Comparison of ENCODE assay signal across 22 mouse cellular contexts in the genomic region with DNA sequence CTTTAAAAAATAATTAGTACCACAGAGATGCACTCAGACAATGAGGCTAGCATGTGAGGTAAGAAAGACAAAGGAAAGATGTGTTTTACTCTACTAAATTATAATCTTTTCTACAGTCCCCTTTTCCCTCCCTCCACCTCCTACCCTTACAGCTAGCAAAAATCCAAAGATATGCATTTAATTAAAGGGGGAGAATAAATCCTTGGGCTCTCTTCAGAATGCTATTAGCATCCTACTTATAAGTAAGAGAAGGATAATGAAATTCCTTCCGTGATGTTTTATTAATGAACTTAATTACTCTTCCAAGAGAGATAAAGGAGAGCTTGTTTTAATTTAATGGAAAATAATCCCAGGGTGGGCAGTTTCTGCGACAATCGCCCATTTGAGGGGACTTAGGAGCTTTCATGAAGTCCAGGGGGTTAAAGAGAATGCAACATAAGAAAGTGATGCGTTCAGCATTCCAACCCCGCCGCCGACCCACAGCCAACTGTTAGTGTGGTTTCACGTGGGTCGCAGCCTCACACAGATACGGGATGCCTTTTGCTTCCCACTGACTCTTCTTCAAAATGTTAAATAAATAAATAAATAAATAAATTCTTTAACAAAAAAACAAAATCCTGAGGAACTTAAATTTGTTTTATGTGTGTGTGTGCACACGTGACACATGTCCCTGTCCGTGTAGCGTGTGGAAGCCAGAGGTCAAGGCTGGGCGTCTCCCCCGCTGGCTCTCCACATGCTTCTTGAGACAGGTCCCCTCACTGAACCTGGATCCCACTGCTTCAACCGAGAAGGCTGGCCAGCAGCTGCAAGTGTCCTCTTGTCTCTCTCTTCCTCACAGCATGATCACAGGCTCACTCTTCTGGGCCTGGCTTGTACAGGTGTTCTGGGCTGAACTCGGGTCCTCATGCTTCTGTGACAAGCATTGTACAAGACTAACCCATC.
A peak's percentile ranks its signal among the peaks of the same experiment; 100 is the strongest.
DNase-seq lines count a peak whose midpoint lies in the region; ATAC-seq and TF ChIP-seq lines count a peak whose summit lies in the region.
"Had no signal": no experiment of that assay in that cellular context is flagged by ENCODE, and none has a peak within 500 bp of the region (broad histone marks: within the 10 kb centered on the region; RNA-seq: fewer than 3 reads in every experiment).

No protein-coding gene starts in this region.

- DNase-seq in hindbrain, embryonic 10.5 days (ENCODE audit: low spot score) = no peak
- peak; percentile 52 for DNase-seq in brain, embryonic 14.5 days (ENCODE audit: low read depth)
- DNase-seq in midbrain, embryonic 14.5 days = peak; percentile 39
- DNase-seq in layer of hippocampus, postnatal 10 days (ENCODE audit: low spot score in 2 of 2) = no peak
- no peak for DNase-seq in adrenal gland, adult 2 months
- DNase-seq: adrenal gland, postnatal 36 days; cerebellum, adult 11 months; cerebellum, adult 9-11 months; gastrocnemius, postnatal 10 days; kidney, postnatal 25 days; liver, embryonic 13.5 days; lung, adult 2 months; lung, postnatal 14 days; thymus, adult 18-20 months; thymus, postnatal 36 days had no signal

- no peaks in the 10 kb centered on the region for H3K27me3 ChIP-seq in hindbrain, embryonic 12.5 days
- no peaks in the 10 kb centered on the region for H3K27me3 ChIP-seq in hindbrain, embryonic 10.5 days (ENCODE audit: insufficient read depth, poor library complexity, severe bottlenecking)
- H3K27me3 ChIP-seq in forebrain, embryonic 15.5 days = no peaks in the 10 kb centered on the region
- H3K27me3 ChIP-seq in midbrain, embryonic 14.5 days (ENCODE audit: control insufficient read depth, insufficient read depth, low read length) = no peaks in the 10 kb centered on the region
- H3K27me3 ChIP-seq: liver, embryonic 13.5 days; neural tube, embryonic 12.5 days had no signal

- H3K36me3 ChIP-seq in hindbrain, embryonic 12.5 days = 0 out of 2 replicates have a peak, but pooled peaks cover 8% of the 10 kb centered on the region
- peaks cover 11% of the 10 kb centered on the region for H3K36me3 ChIP-seq in hindbrain, embryonic 10.5 days
- peaks cover 5% of the 10 kb centered on the region; the same call in 1 of the 2 replicates for H3K36me3 ChIP-seq in forebrain, embryonic 15.5 days
- peaks cover 11% of the 10 kb centered on the region for H3K36me3 ChIP-seq in midbrain, embryonic 14.5 days (ENCODE audit: control insufficient read depth, insufficient read depth, low read length)

- no peak overlapping the region for H3K4me3 ChIP-seq in hindbrain, embryonic 12.5 days
- H3K4me3 ChIP-seq in hindbrain, embryonic 10.5 days = no peak overlapping the region
- H3K4me3 ChIP-seq in forebrain, embryonic 15.5 days = no peak overlapping the region
- no peak overlapping the region for H3K4me3 ChIP-seq in midbrain, embryonic 14.5 days (replicated peaks; ENCODE audit: low read depth, low read length)
- H3K4me3 ChIP-seq: liver, embryonic 13.5 days; neural tube, embryonic 12.5 days had no signal

- H3K4me1 ChIP-seq in hindbrain, embryonic 12.5 days = peaks cover 16% of the 10 kb centered on the region
- H3K4me1 ChIP-seq in hindbrain, embryonic 10.5 days (replicated peaks) = peaks cover 20% of the 10 kb centered on the region
- peaks cover 12% of the 10 kb centered on the region; the same call in 1 of the 2 replicates for H3K4me1 ChIP-seq in forebrain, embryonic 15.5 days
- H3K4me1 ChIP-seq in midbrain, embryonic 14.5 days (ENCODE audit: control insufficient read depth, insufficient read depth, low read length) = 0 out of 2 replicates have a peak, but pooled peaks cover 5% of the 10 kb centered on the region

- TF ChIP-seq POLR2A in brain, embryonic 14.5 days (IDR thresholded peaks at IDR 0.05; ENCODE audit: borderline replicate concordance, extremely low read depth, insufficient read depth, insufficient read length, poor library complexity, severe bottlenecking) = no peak

- H3K27ac ChIP-seq in hindbrain, embryonic 12.5 days = peak overlapping the region; percentile 60; the same call in 1 of the 2 replicates
- no peak overlapping the region for H3K27ac ChIP-seq in hindbrain, embryonic 10.5 days
- H3K27ac ChIP-seq in forebrain, embryonic 15.5 days (replicated peaks) = no peak overlapping the region
- peak overlapping the region; percentile 26; the same call in 1 of the 2 replicates for H3K27ac ChIP-seq in midbrain, embryonic 14.5 days (replicated peaks; ENCODE audit: low read depth, low read length)
- H3K27ac ChIP-seq: liver, embryonic 13.5 days; neural tube, embryonic 12.5 days had no signal

- H3K9ac ChIP-seq in hindbrain, embryonic 12.5 days = no peak overlapping the region
- no peak overlapping the region for H3K9ac ChIP-seq in forebrain, embryonic 15.5 days (replicated peaks)
- no peak overlapping the region for H3K9ac ChIP-seq in midbrain, embryonic 14.5 days (replicated peaks; ENCODE audit: low read length)
- H3K9ac ChIP-seq: liver, embryonic 13.5 days; neural tube, embryonic 12.5 days had no signal

- no peaks in the 10 kb centered on the region for H3K9me3 ChIP-seq in hindbrain, embryonic 12.5 days (replicated peaks)
- no peaks in the 10 kb centered on the region for H3K9me3 ChIP-seq in hindbrain, embryonic 10.5 days
- no peaks in the 10 kb centered on the region for H3K9me3 ChIP-seq in forebrain, embryonic 15.5 days
- H3K9me3 ChIP-seq in midbrain, embryonic 14.5 days (ENCODE audit: control insufficient read depth, low read length) = no peaks in the 10 kb centered on the region
- H3K9me3 ChIP-seq: liver, embryonic 13.5 days; neural tube, embryonic 12.5 days had no signal

- no peak overlapping the region for H3K4me2 ChIP-seq in hindbrain, embryonic 12.5 days (replicated peaks)
- no peak overlapping the region for H3K4me2 ChIP-seq in forebrain, embryonic 15.5 days (replicated peaks)
- no peak overlapping the region for H3K4me2 ChIP-seq in midbrain, embryonic 14.5 days (ENCODE audit: low read length)
- H3K4me2 ChIP-seq: heart, embryonic 11.5 days; liver, embryonic 13.5 days; neural tube, embryonic 12.5 days had no signal

- no peak for ATAC-seq in hindbrain, embryonic 12.5 days (ENCODE audit: low FRiP score)
- ATAC-seq in forebrain, embryonic 15.5 days (replicated peaks) = peak; percentile 48; the same call in 1 of the 2 replicates
- ATAC-seq in midbrain, embryonic 14.5 days (ENCODE audit: low FRiP score, low TSS enrichment) = no peak
- ATAC-seq in frontal cortex, adult (ENCODE audit: low TSS enrichment) = no peak
- ATAC-seq: CD4-positive, CD25-positive, alpha-beta regulatory T cell, adult 4 months; intestine, postnatal 0 days had no signal

- WGBS in hindbrain, embryonic 12.5 days = 71% methylated on average over 17 of the region's 17 CpGs
- 88% methylated on average over 17 of the region's 17 CpGs for WGBS in hindbrain, embryonic 10.5 days
- WGBS in forebrain, embryonic 15.5 days = 42% methylated on average over 17 of the region's 17 CpGs
- 62% methylated on average over 17 of the region's 17 CpGs for whole genome bisulfite sequencing in midbrain, embryonic 14.5 days

- no peak for TF ChIP-seq CTCF in brain, embryonic 14.5 days (IDR thresholded peaks at IDR 0.05; ENCODE audit: borderline replicate concordance, extremely low read depth, insufficient read depth, insufficient read length)

Comparison
In these comparisons a context has a peak if more than half of its experiments do, and no peak if none do; other contexts are left out.
1. H3K27ac ChIP-seq: peak in hindbrain, embryonic 12.5 days (single experiment) and midbrain, embryonic 14.5 days (single experiment); none in hindbrain, embryonic 10.5 days (single experiment) and forebrain, embryonic 15.5 days (single experiment).
2. DNase-seq: peak in brain, embryonic 14.5 days (single experiment) and midbrain, embryonic 14.5 days (single experiment); none in hindbrain, embryonic 10.5 days (single experiment), layer of hippocampus, postnatal 10 days (0 of 2) and adrenal gland, adult 2 months (single experiment).